Mouse (Mus musculus): ENCODE measurements around the gene Angptl1. TPM values are rescaled to one million over a fixed set of nuclear protein-coding genes. Genes with fewer than 3 reads are reported as not detected.

The Angptl1 gene
- total RNA-seq, 2 experiments from 2014 or later, result 0.79 to 0.92 TPM

GRCm38 (mm10) chr1:156854558-156854957 is 16.2 kb downstream of the Angptl1 start:
- DNase-seq (ENCODE audit: low spot score in 2 of 2), result no peak
- Histone ChIP-seq H3K4me3 (no peak overlapping the region), H3K27ac (no peak overlapping the region)
- TF ChIP-seq CTCF (conservative IDR thresholded peaks at IDR 0.05), result no peak

GRCm38 (mm10) chr1:156856666-156857065 is 18.3 kb downstream of the Angptl1 start:
- DNase-seq (ENCODE audit: low spot score in 2 of 2), result no peak
- Histone ChIP-seq H3K4me3 (no peak overlapping the region), H3K27ac (peak overlapping the region; percentile 21; the same call in 1 of the 2 replicates)
- TF ChIP-seq CTCF (conservative IDR thresholded peaks at IDR 0.05), result no peak

GRCm38 (mm10) chr1:156859156-156859555 is 20.8 kb downstream of the Angptl1 start:
- Histone ChIP-seq H3K4me3 (no peak overlapping the region), H3K27ac (no peak overlapping the region)
- DNase-seq (ENCODE audit: low spot score in 2 of 2), result no peak
- TF ChIP-seq CTCF (conservative IDR thresholded peaks at IDR 0.05), result no peak

DNA sequence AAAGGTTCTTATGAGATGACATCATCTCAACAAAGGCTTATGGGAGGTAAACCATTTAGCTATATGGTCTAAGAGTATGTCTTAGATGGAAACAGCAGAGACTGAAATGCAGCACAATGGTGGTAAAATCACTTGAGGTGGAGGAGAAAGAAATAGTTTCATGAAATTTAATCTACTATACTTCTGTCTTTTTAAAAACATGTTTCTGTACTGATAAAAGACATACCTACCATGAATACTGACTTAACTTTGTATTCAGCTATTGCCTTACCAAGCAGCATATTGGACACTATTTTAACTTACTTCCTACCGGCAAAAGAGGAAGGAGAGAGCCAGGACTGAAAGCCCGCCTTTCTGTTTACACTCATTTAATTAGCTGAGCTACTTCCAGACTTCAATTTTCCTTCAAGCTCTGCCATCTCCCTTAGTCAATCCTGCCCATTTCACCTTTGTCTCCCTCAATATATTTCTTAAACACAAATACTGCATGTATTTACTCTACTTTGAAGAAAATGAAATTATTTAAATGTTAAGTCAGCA is 21.4 kb downstream of the Angptl1 start:
- no peak for TF ChIP-seq CTCF (conservative IDR thresholded peaks at IDR 0.05)
- DNase-seq (ENCODE audit: low spot score in 2 of 2), result no peak
- H3K27ac ChIP-seq, result no peak overlapping the region
- no peak overlapping the region for H3K4me3 ChIP-seq

GRCm38 (mm10) chr1:156860266-156860665 is 21.9 kb downstream of the Angptl1 start:
- H3K4me3 ChIP-seq, result no peak overlapping the region
- no peak for TF ChIP-seq CTCF (conservative IDR thresholded peaks at IDR 0.05)

DNA sequence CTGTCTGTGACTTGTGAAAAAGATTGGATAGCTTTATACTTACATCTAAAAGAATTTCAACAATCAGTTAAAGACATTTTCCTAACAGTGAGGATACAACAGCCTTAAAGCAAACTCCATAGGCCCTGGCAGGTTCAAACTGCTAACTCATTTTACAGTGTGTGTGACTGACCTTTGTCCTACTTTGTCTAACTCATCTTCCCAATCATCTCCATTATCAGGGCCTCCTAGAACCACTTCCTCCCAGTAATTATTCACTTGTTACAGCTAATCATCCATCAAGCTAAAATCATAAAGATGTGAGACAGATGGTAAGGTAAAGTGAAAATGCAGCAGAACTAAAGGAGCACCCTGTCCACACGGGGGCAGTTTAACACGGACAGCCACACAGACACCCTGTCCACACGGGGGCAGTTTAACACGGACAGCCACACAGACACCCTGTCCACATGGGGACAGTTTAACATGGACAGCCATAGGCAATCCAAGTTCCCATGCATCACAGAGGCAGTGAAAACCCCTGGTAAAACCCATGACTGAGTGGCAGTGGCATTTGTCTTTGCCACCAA is 23.2 kb downstream of the Angptl1 start:
- Histone ChIP-seq H3K27ac (no peak overlapping the region), H3K4me3 (no peak overlapping the region)
- DNase-seq (ENCODE audit: low spot score in 2 of 2), result no peak
- TF ChIP-seq CTCF (conservative IDR thresholded peaks at IDR 0.05), result peak; percentile 62

More at GRCm38 (mm10) chr1:156860266-156860665, 21.9 kb downstream of the Angptl1 start:
- no peak overlapping the region for H3K27ac ChIP-seq
- DNase-seq (ENCODE audit: low spot score in 2 of 2), result no peak

GRCm38 (mm10) chr1:156863726-156864125 is 25.4 kb downstream of the Angptl1 start:
- no peak for TF ChIP-seq CTCF (conservative IDR thresholded peaks at IDR 0.05)
- peak overlapping the region; percentile 0; the same call in 1 of the 2 replicates for H3K27ac ChIP-seq

DNA sequence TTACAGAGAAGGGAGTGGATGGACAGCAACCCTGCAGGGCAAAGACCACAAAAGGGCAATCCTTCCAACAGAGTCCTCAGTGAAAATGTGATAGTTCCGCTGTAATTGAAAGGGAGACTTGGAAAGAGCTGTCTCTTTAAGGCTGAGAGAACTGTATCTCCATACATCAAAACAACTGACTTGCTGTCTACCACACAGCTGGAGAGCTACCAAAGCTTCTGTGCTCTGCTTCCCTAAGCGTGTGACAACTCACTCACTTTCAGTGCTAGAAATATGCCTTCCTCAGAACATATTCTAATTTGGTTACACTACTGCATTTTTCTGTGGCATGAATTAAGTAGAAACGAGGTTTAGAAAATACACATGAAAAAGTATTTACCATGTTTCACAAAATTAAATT is 25.9 kb downstream of the Angptl1 start:
- DNase-seq (ENCODE audit: low spot score in 2 of 2), result peak in 1 of 2 experiments; percentile 21
- no peak overlapping the region for H3K4me3 ChIP-seq
- H3K27ac ChIP-seq, result peak overlapping the region; percentile 0; the same call in 1 of the 2 replicates
- TF ChIP-seq CTCF (conservative IDR thresholded peaks at IDR 0.05), result no peak

More at GRCm38 (mm10) chr1:156863726-156864125, 25.4 kb downstream of the Angptl1 start:
- no peak for DNase-seq (ENCODE audit: low spot score in 2 of 2)
- H3K4me3 ChIP-seq, result no peak overlapping the region

- DNase-seq (ENCODE audit: low spot score in 2 of 2), result no peak
- no peak for TF ChIP-seq CTCF (conservative IDR thresholded peaks at IDR 0.05)
- no peak overlapping the region for H3K4me3 ChIP-seq
Observed at GRCm38 (mm10) chr1:156870028-156870427, 31.7 kb downstream of the Angptl1 start.

DNA sequence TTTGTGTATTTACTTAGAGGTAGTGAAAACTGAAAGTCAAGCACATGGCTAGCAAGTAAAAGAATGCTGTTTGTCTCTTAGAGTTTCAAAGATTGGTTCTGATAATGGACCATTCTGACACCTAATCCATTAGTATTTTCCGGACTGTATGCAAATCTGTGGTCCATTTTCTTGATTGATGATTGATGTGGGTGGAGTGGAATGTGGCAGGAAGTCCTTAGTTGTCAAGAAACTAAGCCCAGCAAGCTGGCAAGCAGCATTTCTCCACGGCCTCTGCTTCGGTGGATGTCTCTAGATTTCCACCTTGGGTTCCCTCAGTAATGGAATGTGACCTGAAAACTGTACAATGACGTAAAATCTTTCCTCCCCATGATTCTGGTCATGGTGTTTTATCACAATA is 32.3 kb downstream of the Angptl1 start:
- Histone ChIP-seq H3K4me3 (no peak overlapping the region), H3K27ac (no peak overlapping the region)
- TF ChIP-seq CTCF (conservative IDR thresholded peaks at IDR 0.05), result no peak
- no peak for DNase-seq (ENCODE audit: low spot score in 2 of 2)

More at GRCm38 (mm10) chr1:156870028-156870427, 31.7 kb downstream of the Angptl1 start:
- H3K27ac ChIP-seq, result no peak overlapping the region

DNA sequence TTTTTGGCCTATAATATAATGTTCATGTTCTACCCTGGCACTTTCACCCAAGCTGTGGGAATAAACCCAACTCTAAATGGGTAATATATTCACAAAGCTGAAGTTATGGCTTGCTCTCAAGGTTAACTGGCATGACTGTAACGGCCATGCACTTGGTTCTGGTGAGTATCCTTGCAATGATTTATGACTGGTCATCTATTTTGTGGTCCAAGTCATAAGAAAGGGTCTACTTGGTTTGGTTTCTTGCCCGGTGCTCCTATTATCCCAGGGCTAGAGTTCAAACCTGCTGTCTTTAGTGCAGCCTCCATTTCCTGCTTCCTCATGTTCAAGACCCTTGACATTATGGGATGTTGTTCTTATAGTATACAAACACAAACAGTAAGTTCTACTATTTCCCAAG is 46.4 kb downstream of the Angptl1 start:
- Histone ChIP-seq H3K27ac (no peak overlapping the region), H3K4me3 (no peak overlapping the region)
- DNase-seq (ENCODE audit: low spot score in 2 of 2), result no peak
- no peak for TF ChIP-seq CTCF (conservative IDR thresholded peaks at IDR 0.05)

DNA sequence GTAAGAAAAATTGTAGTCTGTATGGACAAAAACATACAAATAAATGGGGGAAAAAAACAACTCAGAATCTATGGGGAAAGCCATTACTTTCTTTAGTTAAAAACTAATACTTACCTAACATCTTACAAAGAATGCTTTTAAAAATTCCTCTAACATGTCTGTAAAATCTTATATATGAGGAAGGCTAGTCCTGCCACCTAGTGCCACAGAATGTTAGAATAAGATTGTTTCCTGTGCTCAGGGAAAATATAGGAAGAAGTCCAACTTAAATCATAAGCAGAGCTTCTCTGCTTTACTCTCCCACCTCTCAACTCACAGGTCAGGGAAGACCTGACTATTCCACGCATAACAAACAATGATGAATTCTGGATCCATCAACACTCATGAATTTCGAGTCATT is 47.5 kb downstream of the Angptl1 start:
- no peak overlapping the region for H3K27ac ChIP-seq
- no peak for DNase-seq (ENCODE audit: low spot score in 2 of 2)
- peak; percentile 58 for TF ChIP-seq CTCF (conservative IDR thresholded peaks at IDR 0.05)
- no peak overlapping the region for H3K4me3 ChIP-seq

DNA sequence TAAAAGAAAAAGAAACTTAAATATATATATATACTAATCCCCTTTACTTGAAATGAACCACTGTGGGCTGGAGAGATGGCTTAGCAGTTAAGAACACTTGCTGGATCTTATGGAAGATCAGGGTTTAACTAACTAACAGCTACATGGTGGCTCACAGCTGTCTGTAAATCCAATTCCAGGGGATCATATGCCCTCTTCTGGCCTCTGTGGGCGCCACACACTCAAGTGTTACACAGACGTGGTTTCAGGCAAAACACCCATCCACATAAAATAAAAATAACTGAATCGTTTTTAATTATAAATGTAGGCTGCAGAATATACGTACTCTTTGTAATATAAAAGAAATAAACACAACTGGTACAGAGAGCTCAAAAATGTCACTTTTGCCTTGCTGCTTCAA is 50.5 kb downstream of the Angptl1 start:
- peak; percentile 49 for TF ChIP-seq CTCF (conservative IDR thresholded peaks at IDR 0.05)
- Histone ChIP-seq H3K27ac (no peak overlapping the region), H3K4me3 (no peak overlapping the region)

DNA sequence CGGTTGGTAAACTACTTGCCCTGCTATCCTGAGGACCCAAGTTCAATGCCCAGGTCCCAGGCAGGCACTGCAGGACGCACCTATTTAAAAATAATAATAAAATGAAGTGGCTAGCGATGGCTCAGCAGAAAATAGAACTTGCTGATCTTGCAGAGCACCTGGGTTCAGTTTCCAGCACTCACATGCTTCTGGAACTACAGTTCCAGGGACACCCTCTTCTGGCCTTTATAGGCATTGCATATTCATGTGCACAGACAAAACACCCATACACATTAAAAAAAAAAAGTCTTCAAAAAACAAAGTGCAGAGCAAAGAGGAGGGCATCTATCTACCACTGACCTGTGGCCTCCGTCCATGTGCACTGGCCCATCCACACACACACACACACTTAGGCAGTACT is 53.2 kb downstream of the Angptl1 start:
- Histone ChIP-seq H3K4me3 (no peak overlapping the region), H3K27ac (no peak overlapping the region)
- peak; percentile 49 for TF ChIP-seq CTCF (conservative IDR thresholded peaks at IDR 0.05)
- DNase-seq (ENCODE audit: low spot score in 2 of 2), result no peak

More for the DNA sequence above, 50.5 kb downstream of the Angptl1 start:
- DNase-seq (ENCODE audit: low spot score in 2 of 2), result no peak

Data from layer of hippocampus, adult 2 months (tissue).